Mouse (Mus musculus): ENCODE results near the gene Smyd1. TPM values are rescaled to one million over a fixed set of nuclear protein-coding genes. Genes with fewer than 3 reads are reported as not detected.

Smyd1 gene
- total RNA-seq (2023) = not detected in 4 replicates

DNA sequence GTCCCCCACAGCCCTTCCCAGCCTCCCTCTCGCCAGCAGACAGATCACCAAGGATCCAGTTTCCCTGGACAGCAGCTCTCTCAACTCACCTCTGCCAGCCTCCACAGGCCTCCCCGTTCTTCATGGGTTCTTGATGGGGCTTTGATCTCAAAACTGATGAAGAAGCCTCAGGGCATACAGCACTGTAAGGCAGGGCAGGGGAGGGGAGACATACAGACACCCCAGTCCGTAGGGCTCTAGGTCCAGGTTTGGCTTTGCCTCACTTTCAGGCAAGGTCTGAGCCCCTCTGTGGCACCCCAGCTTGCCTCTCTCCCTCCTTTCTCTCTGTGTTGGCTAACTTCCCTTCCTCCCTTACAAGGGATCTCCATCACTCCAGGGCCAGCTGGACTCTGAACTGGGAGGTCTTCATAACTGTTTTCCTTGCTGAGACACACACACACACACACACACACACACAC is at the start of gene Smyd1:
Gene Smyd1, minus strand, starts transcription at position 408 of the 458 bp plus-strand sequence.

DNA sequence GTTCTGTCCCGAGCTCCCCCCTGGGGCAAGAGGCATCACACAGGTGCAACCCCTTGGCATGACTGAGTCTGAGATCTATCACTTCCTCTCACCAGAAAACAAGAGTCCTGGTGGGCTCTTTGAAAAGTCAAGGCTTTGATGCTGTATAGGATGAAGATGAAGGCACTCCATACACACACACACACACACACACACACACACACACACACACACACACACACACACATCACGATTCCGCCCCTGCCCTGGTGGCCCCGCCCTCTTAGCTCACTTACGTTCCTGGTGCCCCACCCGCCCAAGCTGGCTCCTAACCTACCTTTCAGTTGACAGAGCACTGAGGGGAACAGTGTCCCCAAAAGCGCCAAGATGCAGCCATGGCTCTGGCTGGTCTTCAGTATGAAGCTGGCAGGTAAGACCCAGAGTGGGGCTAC is 473 bp upstream of the Smyd1 start, which contains the start of gene Cd8b1:
Gene Cd8b1, plus strand, starts transcription at position 298 of the 431 bp plus-strand sequence.

DNA sequence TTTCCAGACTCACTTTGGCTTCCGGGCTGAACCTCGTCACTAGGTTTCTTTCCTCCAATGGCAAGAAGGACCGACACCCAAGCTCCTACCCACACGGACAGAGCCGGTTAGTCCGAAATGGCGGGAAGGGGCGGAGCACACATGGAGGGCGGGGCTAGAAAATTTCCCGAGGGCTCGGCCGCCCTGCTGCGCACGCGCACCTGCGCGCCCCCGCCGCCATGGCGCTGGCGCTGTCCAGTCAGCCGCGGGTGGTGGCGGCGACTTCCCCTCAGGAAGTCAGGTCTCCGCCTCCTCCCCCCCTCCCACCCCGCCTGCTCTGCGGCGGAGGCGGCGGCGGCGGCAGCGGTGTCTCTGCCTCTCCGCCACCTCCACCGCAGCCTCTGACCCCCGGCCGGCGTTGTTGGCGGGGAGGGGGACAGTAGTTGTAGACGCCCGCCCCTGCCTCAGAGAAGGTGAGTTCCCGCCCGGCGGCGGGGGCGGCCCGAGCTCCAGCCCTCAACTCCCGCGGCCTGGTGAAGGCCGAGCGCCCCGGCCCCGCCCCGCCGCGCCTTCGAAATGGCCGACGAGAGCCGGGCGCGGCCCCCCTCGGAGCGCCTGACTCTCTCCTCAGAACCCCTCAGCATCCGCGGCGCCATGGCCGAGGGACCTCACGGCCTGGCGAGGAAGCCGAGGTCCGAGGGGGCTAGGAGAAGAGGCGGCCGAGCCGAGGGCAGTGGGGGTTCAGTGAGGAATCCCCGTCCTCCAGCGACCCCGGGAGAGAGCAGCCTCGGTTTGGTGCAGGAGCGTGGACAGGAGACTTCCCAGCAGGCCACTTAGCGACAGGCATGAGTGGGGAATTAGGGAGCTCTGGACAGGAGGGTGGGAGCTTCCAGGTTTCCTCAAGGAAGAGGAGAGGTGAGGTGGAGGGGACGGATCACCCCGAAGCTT is 50.4 kb downstream of the Smyd1 start, which contains the start of gene Krcc1:
Gene Krcc1, plus strand, starts transcription at position 289 of the 927 bp plus-strand sequence.

DNA sequence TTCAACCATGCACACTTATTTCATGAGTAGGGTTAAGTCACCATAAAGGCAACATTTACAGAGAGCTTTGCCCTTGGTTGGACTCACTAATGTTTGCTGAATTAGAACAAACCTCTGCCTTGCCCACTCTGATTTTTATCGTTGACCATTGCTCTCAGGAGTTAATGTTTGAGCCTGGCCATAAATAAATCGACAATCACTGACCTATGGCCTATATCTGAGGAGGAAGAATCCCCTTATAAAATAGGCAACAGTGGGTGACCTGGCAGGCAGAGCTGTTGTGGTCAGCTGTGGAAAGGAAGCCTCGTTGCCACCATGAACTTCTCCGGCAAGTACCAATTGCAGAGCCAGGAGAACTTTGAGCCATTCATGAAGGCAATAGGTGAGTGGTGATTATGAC is 122.4 kb downstream of the Smyd1 start, which contains the start of gene Fabp1:
Gene Fabp1, plus strand, starts transcription at position 216 of the 400 bp plus-strand sequence.

Other genes with a start within 250 kb of the Smyd1 start
- not detected in 4 replicates for gene Thnsl2, start 177.8 kb downstream of the Smyd1 start, total RNA-seq (2023)
- not detected in 4 replicates for gene Fabp1, start 122.4 kb downstream of the Smyd1 start, total RNA-seq (2023)
- gene Krcc1, start 50.6 kb downstream of the Smyd1 start, total RNA-seq (2023) = 29.7 to 35.5 TPM (median 33.5 TPM) in 4 replicates
- gene Cd8b1, start 555 bp upstream of the Smyd1 start, total RNA-seq (2023) = 0.66 to 1.3 TPM in 2 of 4 replicates, not detected in the others
- 0.27 to 0.52 TPM (median 0.44 TPM) in 4 replicates for gene Cd8a, start 51.2 kb upstream of the Smyd1 start, total RNA-seq (2023)
- gene Rmnd5a, start 118.4 kb upstream of the Smyd1 start, total RNA-seq (2023) = 54.0 to 60.3 TPM (median 55.5 TPM) in 4 replicates
- gene Rnf103, start 171.7 kb upstream of the Smyd1 start, total RNA-seq (2023) = 29.0 to 30.6 TPM (median 30.0 TPM) in 4 replicates
- 42.3 to 65.8 TPM (median 49.5 TPM) in 4 replicates for gene Chmp3, start 221.6 kb upstream of the Smyd1 start, total RNA-seq (2023)